Mouse (Mus musculus) cerebellum, adult 18-20 months (tissue): ENCODE measurements around the gene Gdpd3.

Source experiments
- DNase-seq, 2 experiments: peaks; one replicate each; pipeline ENCODE4 v3.0.0; 2021

Gene Gdpd3

DNA sequence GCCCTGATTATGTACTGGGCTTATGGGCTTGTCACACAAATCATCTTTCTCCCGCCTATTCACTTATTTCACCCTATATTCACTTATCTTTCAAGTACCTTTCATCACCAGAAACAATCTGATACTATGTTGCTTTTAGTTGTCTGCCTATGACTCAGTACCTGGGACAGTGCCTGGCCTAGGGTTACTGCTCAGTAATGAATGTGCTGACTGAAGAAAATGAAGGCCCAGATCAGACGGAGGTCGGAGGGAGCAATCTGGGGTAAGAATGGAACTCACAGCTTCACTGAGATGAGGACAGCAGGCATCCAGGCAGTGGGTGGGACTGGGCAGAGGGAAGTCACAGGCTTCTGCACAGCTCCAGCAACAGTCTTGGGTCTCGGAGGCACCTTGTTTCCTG, 41.3 kb downstream of the Gdpd3 start:
- no peak for DNase-seq

DNA sequence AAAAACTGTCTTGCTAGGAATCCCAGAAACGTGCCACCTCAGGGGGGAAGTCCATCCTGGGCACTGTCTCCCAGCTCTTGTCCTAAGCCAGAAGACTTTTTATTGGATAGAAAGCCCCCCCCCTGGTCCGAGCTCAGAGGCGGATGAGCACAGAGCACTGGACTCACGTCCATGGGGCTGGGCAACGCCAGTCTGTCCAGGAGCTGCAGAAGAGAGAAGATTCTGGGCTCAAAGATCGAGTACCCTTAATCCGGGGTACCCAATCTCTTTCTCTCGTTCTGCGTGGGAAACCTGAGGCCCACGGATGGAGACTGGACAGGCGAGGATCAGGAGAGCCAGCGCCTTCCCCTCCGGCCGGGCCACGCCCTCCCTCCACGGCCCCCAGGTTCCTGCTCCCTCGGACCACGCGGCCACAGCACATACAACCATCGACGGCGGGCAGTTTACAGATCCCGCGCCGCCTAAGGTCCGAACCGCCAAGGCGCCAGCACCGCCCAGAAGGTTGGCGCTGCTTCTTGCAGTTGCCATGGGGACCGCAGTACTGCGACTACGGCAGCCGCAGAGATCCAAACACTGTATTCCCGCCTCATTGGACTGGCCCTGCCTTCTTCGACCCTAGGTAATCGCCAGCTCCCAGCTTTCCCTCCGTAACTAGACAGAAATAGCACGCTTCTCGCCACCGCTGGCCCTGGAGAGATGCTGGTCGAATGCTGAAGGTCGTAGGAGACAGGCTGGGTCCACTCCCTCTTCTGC, 42.7 kb downstream of the Gdpd3 start:
- peak; percentile 93 to 94 for DNase-seq

DNA sequence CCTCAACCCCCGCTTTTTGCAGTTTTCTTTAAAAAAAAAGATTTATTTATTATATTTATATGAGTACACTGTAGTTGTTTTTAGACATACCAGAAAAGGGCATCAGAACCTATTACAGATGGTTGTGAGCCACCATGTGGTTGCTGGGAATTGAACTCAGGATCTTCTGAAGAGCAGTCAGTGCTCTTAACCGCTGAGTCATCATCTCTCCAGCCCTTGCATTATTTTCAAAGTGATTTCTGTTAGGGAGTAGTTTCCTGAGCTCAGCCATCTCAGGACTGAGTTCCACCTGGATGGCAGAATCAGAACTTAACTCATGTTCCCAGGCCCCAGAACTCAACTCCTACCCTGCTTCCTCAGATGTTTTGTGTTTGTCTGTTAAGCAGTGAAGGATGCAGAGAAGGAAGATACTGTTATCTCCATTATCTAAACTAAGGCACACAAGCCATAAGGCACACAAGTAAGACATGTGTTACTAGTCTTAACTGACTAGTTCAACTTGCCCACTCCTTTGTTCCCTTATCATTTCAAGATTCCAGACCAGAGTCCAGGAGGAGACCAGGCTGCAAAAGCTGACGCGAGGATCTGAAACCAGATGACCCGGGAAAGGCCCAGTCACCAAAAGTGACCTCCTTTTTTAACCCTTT, 43.7 kb downstream of the Gdpd3 start:
- no peak for DNase-seq

DNA sequence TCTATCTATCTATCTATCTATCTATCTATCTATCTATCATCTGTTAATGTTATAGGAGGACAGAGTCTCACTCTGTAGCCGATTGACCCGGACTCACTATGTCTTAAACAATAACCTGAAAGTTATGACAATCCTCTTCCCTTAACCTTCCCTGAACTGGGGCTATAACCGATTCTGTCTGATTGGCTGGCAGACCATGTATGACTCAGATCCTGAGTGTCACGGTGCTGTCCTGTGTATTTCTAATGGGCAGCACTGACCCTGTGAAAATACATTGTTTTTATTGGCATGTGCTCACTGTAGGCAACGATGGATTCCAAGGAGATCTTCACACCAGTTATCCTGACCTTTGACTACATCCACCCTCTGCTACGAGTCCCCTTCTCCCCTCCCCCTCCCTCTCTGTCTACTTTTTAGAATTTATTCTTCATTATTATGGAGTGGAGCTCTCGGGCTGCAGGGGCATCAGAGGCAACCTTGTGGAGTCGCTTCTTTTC, 49.6 kb downstream of the Gdpd3 start:
- no peak for DNase-seq

DNA sequence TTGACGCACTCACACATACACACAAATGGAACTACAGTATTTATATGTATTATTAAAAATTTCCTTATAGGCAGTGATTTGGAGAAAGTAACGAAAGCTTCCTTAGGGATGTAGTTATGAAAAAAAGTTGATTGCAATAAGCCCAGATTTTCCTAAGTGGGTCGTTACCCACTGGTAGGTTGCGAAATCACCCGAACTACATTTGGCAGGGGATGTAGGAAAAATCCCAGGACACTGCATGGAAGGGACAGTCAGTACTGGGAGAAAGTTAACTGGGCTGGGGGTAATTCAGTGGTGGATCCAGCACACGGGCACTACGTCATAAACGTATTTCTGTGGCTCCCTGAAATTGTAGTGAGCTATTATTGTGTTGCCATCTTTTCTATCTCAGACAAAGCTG, 50.4 kb downstream of the Gdpd3 start:
- no peak for DNase-seq

DNA sequence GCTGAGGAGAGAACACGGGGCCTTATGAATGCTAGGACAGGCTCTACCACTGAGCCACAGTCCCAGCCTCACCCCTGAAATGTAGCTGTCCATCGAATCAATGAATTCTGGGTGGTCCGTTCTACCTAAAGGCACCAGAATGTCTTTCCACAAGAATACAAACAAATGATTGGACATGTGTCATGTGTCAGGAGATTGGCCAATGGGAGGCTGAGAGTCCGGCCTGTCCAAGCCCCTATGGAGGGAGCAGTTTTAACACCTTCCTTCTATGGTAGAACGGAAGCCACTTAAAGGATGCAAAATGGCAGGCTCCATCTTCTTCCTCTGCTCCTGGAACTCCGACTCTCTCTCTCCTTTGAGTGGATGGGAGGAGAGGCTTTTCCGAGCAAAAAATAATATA, 51.5 kb downstream of the Gdpd3 start:
- DNase-seq, result no peak

DNA sequence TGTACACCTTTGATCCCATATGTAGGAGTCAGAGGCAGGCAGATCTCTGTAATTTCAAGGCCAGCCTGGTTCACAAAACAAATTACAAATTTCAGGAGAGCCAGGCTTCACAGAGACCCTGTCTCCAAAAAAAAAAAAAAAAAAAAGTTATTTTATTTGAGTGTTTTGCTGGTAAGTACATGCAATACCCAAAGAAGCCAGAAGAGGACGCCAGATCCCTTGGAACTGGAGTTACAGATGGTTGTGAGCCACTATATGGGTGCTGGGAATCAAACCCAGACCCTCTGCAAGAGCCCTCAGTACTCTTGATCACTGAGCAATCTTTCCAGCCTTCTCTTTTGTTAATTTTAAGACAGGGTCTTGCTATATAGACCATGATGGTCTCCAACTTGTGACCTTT, 52.7 kb downstream of the Gdpd3 start:
- peak in 1 of 2 experiments; percentile 6 for DNase-seq

DNA sequence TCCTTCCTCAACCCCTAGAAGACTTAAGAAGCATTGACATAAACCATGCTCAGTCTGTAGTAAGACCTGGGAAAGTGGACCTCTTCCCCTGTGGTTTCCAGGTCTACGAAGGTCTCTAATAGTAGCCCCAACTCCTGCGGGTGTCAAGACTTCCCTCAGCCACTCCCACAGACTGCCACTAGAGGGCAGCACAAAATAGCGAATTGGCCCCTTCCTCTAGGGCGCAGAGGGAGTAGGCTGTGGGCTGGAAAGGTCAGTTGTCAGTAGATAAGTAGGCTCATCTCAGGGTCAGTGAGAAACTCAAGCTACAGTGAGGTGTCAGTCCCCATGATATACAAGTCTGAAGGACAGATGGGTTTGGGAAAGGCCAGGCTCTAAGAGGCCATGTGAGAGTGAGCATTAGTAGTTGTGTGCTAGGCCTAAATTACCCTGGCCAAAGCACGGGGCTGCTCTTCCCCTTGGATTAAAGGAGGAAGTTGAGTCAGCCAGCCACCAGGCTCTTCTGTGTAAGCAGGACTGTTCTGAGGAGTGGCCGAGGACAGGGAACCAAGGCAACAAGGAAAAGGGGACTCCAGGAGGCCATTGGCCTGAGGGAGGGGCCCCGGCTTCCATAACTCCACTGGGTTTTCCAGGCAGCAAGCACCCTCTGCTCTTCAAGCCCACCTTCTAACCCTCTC, 55.8 kb downstream of the Gdpd3 start:
- peak; percentile 92 to 94 for DNase-seq

DNA sequence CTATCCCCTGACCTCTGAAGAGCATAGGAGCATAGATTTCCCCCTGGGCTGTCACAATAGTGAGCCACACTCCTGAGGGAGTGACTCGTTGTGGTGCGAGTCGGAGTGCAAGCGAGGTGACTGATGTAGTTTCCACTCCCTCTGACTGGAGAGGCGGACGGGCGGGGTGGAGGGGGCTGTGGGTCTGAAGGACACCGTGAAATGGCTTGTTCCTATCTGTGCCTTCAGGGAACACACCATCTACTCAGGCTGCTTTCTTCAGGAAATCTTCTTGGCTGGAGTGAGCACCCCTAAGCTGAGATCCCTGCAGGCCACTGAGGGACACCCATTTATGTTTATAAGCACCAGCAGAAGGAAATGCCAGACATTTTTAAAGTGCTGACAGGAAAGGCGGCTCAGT, 56.6 kb downstream of the Gdpd3 start:
- DNase-seq, result peak; percentile 63 to 70

DNA sequence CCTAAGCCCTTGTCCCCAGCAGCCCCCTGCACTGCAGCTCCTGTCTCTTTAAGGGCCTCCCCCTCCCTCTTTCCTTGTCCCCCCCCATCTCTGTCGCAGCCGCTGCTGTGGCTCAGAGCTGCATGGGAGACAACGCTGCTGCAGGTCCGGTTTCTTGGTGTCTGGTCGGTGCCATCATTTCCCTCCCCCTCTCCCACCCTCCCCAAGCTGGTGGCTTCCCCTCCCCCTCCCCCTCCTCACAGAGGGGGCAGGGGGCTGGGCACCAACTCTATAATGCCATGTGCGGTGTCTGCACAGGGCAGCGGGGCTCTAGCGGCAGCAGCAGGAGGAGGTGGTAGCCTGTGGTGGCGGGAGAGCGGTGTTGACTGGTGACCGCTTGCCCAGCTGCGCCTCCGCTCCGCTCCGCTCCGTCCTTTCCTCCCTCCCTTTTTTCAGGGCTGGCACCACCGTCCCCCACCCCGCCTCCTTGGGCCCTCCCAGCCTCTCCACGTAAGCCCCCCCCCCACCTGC, 57.1 kb downstream of the Gdpd3 start:
- peak; percentile 62 to 66 for DNase-seq

DNA sequence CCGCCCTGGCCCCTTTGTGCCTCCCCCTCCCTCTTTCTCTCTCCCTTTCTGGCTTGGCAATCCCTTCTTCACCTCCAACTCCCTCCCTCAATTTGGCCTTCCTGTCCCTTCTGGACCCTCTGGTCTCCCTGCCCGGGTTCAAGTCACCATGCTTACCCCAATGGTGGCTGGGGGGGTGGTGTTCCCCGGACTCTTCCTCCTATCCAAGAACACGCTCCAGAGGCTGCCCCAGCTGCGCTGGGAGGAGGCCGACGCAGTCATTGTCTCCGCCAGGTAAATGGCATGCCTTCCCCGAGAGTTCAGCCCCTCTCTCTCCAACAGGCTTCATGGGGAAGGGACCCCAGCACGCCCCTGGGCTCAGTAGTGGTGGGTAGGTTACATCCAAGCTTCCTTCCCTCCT, 57.8 kb downstream of the Gdpd3 start:
- DNase-seq, result peak in 1 of 2 experiments; percentile 31
